Mouse (Mus musculus) kidney, postnatal 36 days (tissue): ENCODE results near the gene Tph1.

Experiments used
- DNase-seq, 2 experiments: peaks; one replicate each; pipeline ENCODE4 v3.0.0; 2021 to 2022; ENCODE audit warnings: mixed read lengths in 2 of 2

Tph1 gene

DNA sequence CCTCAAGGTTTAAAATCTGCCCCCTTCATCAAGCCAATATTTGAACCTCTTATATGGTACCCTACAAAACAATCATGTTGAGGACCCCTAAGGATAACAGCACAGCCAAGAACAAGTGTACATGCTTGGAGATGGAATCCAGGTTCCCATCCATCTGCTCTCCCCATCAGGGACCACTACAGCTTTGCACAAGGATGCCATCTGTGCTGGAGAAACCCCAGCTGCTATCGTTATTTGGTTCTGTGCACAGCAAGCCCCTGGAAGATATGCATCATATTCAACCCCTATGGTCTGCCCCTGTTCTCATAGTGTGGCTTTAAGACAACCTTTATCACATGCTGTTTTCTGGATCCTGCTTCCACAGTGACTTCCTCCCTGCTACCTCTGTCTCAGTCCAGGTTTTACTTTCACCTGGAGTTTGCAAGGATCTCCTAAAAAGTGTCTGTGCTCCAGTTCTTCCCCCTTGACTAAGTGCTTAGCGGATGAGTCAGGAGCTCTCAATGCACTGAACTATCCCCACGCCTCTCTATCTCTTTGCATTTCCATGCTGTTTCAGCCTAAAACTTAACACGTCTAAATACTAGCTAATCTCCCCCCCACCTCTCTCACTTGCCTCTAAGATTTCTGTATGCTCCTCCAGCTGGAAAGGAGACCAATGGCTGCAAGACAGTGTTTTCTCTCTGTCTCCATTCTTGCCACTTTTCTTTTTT is 23.8 kb downstream of the Tph1 start:
- DNase-seq = no peak

DNA sequence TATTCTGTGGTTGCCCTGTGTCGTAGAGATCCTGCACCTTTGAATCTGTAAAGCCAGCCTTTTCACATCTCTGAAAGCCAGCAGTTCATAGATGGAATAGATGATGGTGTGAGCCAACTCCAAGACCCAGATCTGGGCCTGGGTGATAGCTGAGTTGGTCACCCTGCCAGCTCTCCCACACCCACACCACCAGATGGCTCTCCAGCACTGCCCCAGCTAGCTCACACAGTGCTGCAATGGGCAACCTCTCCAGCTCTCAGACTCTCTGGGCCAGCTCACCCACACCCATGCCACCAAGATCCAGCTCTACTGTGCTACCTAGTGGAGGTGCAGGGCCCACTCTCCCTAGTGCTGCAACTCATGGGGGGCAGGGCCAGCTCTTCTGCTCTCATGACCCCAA is 29.2 kb downstream of the Tph1 start:
- DNase-seq = peak; percentile 15 to 22

DNA sequence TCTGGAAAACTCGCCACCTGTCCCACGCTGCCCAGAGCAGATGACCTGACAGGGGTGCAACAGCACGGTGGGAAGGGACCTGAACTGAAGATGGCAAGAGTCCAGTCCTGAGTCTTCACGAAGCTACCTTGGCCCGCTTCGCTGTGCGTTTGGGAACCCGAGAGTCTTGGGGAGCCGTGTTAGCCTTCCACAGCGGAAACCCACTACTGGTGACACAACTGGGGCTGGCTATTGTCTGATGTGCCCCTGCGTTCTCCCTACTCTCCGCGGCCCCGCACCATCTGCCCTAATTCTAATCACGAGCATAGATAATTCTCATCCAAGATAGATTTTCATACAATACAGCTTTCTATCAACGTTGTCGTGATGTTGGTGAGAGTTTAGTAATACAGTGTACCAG is 32.3 kb downstream of the Tph1 start:
- no peak for DNase-seq

DNA sequence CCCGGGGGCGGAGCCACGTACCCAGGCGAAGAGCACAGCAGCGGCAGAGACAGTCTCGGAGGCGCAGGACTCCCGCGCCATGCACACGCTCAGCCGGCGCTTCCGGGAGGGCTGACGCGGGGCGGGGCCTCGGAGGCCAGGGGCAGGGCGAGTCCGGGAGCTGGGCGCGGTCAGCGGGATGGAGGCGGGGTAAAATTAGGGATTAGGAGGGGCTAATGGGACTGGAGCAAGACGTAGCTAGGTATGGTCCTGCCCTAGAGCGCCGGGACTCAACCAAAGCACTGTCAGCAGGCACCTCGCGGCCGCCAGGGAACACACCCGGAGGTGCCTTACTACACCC is 32.7 kb downstream of the Tph1 start, which contains the start of gene Sergef:
Gene Sergef (minus strand): TSS at position 116 of the 340 bp plus-strand sequence.
- DNase-seq = peak; percentile 91 to 95

DNA sequence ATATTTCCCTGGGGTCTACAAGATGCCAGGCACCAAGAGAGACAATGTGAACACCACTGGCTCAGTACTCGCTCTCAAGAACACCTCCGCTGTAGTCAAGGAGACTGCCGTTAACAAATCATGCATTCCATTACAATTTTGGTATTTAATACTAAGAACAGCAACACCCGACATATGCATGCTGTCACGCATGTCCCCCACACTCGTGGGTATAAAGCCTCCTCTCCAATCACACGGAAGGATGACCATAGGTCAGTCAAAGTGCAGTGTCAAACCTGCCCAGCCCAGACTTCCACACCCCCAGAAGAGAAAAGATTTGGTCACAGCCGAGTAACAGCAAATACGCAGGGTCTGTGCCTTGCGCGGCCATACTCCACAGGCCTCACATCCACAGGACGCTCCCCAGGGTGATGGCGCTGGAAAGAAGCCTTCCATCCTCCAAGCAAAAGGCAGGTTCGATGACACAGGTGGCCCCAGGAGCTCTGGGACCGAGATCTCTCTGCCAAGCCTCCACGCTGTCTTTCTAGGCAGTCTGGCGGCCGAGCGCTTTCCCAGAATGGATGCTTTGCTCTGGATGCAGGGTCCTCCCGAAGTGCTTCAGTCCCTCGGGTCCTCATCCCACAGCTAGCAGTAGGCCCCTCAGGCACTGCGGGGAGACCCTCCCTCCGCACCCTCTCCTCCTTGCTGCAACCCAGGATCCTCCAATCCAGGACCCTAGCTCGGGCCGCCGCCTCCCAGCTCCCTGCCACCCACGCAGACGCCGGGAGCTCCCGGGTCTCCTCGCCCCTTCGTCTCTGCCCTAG is 33.2 kb downstream of the Tph1 start:
- peak in 1 of 2 experiments; percentile 13 for DNase-seq

DNA sequence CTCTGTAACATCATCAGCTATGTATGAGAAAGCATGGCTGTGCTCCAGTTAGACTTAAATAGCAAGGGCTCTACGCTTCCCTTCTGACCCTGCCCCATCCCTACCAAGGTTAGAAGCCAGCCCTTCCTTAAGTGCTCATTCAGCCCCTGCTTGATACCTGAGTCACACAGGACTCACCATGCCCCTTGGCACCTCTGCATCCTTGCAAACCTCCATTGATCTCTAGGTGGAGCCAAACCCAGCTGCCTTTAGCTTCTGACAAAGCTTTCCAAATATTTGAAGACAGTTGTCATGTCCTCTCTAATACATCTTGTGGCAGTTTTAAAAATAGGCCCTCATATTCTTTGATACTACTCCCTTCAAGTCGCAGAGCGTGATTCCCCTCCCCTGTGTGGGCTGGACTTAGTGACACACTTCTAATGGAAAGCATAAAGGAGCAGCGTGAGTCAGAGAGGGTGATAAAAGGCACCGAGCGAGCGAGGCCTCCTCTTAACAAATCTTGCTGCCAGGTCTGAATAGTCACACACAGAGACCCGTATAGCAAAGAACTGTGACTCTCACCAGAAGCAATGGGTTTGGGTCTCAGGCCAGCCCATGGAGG is 43.9 kb downstream of the Tph1 start:
- no peak for DNase-seq

DNA sequence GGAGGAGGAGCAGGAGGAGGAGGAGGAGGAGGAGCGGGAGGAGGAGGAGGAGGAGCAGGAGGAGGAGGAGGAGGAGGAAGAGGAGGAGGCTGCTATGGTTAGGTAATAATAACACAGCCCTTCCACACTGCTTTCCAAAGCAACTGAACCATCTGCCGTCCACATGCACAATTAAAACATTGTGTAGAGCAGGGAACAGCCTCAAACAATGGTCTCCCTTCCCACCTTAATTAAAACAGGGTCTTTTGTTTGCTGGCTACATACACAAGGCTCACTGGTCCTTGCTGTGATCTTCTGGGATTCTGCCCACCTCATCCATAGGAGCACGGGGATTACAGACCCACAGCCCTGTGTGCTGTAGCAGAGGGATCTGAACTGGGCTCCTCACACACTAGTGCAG is 48.4 kb downstream of the Tph1 start:
- no peak for DNase-seq

DNA sequence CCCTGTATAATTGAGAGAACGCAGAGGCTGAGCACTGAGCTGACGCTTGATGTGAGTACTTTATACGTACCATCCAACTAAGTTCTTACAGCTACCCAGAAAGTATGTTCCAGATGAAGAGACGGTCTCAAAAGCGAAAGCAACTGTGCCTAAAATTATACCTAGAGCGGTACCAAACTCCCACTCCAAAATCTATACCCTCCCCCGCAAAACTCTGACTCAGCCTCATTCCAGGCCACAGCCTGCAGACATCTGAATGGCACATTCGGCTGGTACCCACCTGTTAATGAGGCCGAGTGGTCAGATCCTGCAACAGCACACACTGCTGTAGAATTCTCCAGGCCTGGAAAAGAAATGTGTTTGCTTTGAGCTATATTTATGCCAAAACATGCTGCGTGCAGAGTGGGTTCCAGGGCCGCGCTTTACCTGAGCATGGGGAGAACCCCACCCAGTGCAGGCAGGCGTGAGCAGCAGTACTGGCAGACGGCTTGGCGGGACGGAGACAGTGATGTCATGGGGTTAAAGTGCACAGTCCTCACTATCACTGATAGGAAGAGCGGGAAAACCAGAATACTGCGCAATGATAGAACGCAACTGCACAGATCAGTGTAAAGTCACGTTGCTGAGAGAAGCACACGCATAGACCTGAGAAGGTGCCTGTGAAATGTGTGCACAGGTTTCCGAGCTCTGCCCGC is 53.8 kb downstream of the Tph1 start:
- no peak for DNase-seq

DNA sequence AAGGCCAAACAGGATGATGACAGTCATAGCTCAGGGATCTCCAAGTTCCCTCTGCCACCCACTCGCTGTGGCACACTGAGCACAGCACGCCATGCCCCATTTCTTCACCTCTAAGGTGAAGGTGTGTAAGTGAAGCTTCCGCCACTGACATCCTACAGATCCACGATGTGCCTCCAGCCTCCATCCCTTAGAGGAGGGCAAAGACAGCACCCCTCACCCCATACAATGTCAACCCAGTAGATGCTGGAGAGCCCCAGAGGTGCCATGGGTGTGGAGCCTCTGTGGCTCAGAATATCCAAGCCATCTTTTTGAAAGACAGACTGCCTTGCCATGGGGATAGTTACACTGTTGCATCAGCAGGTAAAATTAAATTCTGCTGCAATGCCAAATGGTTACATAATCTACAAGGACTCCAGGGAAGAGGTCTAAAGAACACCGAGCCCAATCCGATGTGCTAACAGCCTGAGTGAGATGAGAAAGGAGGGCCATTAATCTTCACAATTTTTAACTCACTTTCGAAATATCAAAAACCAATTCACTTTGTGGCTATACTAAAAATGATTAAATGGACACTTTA is 55.8 kb downstream of the Tph1 start:
- DNase-seq = peak in 1 of 2 experiments; percentile 34

DNA sequence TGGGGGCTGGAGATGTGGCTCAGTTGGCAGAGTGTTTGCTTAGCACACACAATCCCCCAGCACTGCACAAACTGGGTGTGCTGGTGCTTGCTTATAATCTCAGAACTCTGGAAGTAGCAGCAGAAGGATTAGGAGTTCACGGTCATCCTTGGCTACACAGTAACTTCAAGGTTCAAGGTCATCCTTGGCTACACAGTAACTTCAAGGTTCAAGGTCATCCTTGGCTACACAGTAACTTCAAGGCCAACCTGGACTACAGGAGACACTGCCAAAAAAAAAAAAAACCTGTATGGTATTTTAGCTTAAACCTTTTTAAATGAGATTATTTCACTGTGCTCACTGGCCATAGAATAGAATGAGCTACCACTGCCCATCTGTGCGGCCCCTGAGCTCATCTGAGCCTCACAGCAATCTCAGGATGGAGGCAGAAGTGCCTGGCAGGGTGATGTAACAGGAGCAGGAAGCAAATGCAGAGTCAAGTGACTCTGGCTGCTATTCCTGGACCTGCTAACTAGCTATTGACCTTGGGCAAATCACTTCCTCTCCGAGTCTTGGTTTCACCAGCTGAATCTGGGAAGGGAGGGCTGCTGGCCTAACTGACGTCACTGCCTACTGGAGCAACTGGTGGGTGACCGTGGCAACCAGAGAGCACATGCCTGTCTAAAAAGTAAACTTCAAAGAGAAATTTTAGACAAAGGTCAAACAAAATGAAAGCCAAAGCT is 56.9 kb downstream of the Tph1 start:
- DNase-seq = peak; percentile 78 to 89

DNA sequence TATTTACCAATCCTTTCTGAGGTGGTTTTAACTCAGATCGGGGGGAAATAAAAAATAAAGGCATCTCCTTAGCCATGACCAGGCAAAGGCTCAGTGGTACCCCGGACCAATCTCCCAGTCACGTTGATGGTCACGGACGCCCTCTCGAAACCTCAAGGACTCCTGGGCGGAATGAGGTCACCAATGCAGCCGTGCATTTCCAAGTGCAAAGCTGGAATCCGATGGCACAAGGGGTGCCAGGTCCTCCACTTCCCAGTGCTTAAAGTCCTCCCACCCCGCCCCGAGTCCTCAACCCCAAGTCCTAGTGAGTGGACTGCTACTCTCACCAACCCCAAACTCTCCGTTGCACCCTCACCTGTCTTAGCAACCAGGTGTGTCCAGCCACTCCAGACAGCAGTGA is 58.1 kb downstream of the Tph1 start:
- DNase-seq = peak in 1 of 2 experiments; percentile 24

DNA sequence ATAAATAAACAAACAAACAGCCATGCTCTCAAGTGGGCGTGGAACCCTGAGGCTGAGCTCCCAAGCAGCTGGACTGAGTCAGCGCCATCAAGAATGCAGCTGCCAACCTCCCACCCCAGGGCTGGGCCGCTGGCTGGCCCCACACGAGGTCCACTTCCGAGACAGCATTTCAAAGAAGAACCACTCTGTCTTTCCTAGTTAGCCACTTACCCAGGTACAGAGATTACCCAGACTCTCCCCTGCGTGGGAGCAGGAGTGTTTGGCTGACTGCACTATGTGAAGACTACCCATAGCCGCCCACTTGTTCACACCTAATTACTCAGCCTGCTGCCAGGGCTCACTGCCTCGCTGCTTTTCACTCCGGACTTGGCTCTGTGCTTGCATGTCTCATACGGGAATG is 59.2 kb downstream of the Tph1 start:
- peak; percentile 44 to 49 for DNase-seq

DNA sequence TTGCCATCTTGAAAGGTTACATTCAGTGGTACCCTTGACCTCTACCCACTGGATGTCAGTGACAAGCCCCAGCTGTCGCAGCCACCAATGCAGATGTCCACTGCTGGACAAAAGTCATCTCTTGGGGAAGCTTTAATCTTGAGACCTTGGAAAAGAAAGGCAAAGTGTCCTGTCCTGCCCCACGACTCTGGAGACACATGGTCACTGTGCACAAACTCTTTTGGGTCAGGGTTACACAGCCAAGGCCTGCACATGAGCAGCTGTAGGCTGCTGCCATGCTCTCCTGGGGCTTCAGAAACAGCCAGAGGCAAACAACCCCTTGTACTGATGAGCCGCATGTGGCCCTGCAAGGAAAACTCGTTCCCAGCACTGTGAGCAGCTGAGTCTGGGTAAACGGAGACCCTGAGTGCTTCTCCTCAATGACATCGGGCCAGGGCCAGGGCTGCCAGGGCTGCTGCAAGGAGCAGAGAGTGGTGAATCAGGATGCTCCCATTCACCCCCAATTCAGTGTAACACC is 59.9 kb downstream of the Tph1 start:
- DNase-seq = no peak

DNA sequence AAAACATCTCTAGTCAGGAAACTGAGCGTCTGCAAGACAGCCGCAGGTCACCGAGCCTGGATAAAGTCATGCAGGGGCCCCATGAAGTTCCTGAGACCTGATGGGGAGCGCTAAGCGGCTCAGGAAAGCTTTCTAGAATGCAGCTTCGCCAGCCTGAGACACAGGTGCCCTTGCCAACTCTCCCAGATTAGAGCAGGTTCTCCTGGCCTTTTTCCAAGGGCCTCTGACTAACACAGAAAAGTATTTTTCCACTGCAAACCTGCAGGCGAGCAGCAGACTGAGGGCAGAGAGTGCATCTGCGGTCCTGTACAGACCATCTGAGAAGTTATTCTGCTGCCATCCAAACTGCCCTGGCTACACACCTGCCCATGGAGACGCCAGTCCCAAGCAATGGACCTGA is 60.4 kb downstream of the Tph1 start:
- peak; percentile 79 to 84 for DNase-seq

DNA sequence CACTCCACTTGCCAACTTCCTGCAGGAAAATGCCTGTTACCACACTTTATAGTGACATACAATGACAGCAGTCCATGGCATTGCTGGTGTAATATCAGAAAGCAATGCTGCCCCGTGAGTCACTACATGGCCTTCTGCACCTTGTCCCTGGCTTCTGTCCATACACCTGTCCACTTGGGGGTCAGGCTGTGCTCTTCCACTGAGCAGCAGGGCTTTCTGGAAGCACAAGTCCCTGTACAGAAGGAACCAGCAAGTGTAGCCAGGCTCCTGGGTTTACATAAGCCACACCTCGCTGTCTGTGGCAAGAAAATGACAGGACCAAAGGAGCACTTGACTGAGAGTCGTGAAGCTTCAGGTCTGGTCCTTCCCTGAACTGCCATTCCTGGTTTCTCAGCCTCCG is 63.0 kb downstream of the Tph1 start:
- no peak for DNase-seq

DNA sequence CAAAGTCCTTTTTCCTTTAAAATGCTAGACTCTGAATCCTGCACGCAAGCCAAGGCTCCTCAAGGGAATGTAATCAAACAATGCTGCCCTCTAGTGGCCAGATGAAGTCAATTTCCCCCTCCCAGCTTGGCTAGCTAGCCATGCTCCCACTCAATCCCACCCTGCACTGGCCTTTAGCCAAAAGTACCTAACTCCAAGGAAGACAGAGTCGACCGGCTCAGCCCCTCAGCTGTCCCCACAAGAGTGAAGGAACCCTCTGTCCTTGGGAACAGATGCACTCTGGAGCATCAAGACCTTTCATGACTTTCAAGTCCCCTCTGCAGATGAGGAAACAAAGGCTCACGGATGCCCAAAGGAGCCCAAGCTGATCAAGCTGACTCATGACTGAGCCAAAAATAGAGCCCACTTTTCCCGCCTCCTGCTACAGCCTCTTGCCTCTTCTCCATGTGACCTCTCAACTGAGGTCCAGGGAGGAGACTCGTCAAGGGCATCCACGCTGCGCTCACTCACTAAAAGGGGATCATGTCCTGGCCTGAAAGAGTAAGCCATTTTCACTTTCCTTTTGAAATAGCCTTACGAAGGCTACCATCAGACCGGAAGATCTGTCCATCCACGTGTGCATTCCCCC is 64.8 kb downstream of the Tph1 start:
- DNase-seq = peak; percentile 58 to 68

DNA sequence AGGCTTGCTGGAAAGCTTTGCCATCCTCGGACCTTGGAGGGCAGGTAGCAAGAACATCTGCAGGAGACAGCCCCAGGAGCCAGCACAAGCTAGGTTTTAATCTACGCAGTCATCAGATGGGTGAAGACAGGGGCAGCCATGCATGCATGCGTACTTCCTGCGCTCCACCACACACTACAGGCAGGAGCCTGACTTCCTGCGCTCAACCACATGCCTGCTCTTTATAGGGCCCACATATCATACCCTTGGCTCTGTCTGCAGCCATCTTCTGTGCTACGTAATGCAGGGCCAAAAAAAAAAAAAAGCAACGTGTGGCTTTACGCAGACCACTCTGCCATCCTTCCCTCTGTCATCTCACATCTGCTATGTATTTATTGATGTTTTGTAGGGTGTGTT is 65.3 kb downstream of the Tph1 start:
- DNase-seq = no peak

DNA sequence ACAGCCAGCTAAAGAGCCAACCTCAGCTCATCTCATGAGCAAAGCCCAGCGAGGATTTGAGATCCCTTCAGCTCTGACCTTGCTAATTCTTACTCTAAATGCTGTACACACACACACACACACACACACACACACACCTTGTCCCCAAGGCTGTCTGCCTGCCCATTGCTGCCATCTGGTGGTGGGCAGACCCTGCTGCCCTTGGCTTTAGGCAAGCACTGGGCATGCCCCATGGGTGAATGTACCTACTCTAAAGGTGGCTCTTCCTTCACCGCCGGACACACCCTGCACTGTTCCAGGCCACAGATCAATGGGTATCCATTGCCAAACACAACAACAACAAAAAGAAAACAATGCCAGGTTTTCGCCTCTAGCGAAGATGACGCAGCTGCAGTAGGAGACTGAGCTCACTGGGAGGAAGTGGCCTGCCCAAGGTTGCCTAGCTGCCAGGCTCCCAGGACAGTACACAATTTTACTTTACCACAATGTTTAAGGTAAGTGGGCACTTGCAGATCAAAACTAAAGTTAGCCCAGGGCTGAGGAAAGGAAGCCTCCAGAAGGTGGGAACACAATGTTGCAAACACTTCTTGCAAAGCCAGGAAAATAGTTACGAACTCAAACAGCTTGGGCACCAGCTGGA is 65.8 kb downstream of the Tph1 start:
- DNase-seq = peak; percentile 72 to 92

DNA sequence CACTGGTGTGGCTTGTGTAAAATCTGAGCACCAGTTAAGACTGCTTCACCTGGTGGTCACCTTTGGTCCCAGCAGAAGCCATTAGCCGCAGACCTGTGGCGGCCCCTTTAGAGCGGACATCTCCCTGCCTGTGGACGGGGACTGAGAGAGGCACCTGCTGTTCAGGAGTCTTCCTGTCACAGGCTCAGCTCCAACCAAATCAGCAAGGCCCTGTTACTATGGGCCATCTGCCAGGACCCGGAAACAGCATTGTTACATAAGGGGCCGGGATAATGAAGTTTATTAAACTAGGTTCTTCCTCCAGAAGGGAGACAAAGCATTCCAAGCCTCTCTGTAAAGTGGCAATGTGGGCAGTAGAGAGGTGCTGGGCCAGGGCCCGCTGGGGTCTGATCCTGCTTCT is 69.3 kb downstream of the Tph1 start:
- DNase-seq = peak in 1 of 2 experiments; percentile 46

DNA sequence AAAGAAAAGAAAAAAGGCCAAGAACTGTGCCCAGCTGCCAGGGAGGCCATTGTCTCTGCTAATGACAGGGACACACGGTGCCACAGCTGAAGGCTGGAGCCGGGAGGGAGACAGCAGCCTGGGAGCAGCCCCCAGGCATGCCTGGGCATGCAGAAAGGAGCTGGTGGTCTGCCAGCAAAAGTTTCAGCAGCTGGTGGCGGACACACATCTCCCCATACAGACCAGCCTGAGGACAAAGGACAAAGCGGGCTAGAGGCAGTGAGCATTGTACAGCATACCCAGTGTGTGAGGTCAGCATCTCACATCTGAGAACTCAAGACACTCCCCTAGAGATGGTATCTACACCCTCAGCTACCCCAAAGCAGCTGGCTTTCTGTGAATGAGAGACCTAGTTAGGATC is 70.3 kb downstream of the Tph1 start:
- DNase-seq = no peak

DNA sequence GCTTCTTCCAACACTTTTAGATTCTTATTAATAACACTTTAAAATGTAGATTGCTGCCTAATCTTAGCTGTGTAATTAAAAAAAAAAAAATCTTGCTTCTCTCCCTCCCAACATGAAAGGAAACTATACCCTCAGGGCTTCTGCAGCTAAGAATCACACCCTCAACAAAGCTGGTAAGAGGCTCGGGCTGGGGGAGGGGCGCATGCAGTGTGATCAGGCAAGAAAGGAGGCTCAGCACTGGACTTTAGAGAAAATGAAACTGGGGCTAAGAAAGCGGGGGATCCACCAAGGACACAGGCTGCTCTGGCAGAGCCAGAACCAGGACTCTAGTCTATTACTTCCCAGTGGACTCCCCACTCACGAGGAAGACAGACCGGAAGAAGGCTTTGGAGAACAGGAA is 71.2 kb downstream of the Tph1 start:
- DNase-seq = peak in 1 of 2 experiments; percentile 50
